Mouse (Mus musculus) CH12.LX (cell line): ENCODE data around the gene Olfr992. TPM values are rescaled to one million over a fixed set of nuclear protein-coding genes. Genes with fewer than 3 reads are reported as not detected.

ENCODE experiments used
- DNase-seq: peaks from one replicate; pipeline ENCODE4 v3.0.0-alpha.2; 2013; ENCODE audit errors: extremely low read depth
- H3K27ac ChIP-seq: 2 replicates; pipeline ENCODE4 v1.5.1; 2012; ENCODE audit warnings: low read depth, mild to moderate bottlenecking, control low read depth, moderate library complexity; ENCODE audit not compliant: insufficient read depth
- H3K27me3 ChIP-seq: replicated peaks from 2 replicates; pipeline ENCODE3; 2012; ENCODE audit warnings: inconsistent platforms
- H3K36me3 ChIP-seq, 2 experiments: replicated peaks in 1 of 2; 2 replicates each; pipeline versions ENCODE3 to v1.6.1; 2012; ENCODE audit warnings: inconsistent platforms in 1 of 2, low read length in 1 of 2, mild to moderate bottlenecking in 1 of 2, mixed read lengths in 1 of 2, moderate library complexity in 1 of 2; ENCODE audit not compliant: control insufficient read depth in 1 of 2, insufficient read depth in 1 of 2
- H3K4me1 ChIP-seq, 2 experiments: 2 replicates each; pipeline ENCODE4 v1.6.1; 2012; ENCODE audit warnings: inconsistent platforms in 1 of 2, moderate library complexity in 1 of 2; ENCODE audit not compliant: insufficient read depth in 2 of 2, control insufficient read depth in 1 of 2
- H3K4me2 ChIP-seq: 2 replicates; pipeline ENCODE4 v1.6.1; 2012; ENCODE audit warnings: low read depth, mild to moderate bottlenecking, control low read depth; ENCODE audit not compliant: poor library complexity, insufficient read depth, severe bottlenecking
- H3K4me3 ChIP-seq, 3 experiments: fragments of 150-350 bp in 1 of 3; sonication (generic) in 1 of 3; replicated peaks in 1 of 3; 2 replicates each; pipeline versions ENCODE3 to v1.5.1; 2011 to 2012; ENCODE audit warnings: low read depth in 2 of 3, low read length in 2 of 3, mild to moderate bottlenecking in 2 of 3, moderate library complexity in 2 of 3, control low read depth in 1 of 3, improper control_type of control experiment in 1 of 3, inconsistent platforms in 1 of 3, mixed read lengths in 1 of 3; ENCODE audit not compliant: poor library complexity in 1 of 3
- H3K79me2 ChIP-seq: replicated peaks from 2 replicates; pipeline ENCODE4 v1.6.1; 2012; ENCODE audit warnings: mild to moderate bottlenecking, moderate library complexity; ENCODE audit not compliant: control insufficient read depth, poor library complexity, insufficient read depth, severe bottlenecking; ENCODE audit errors: extremely low read depth
- H3K9ac ChIP-seq: 2 replicates; pipeline ENCODE4 v1.6.1; 2012; ENCODE audit warnings: low read depth, mild to moderate bottlenecking, control low read depth, moderate library complexity; ENCODE audit not compliant: insufficient read depth
- H3K9me3 ChIP-seq: replicated peaks from 2 replicates; pipeline ENCODE3; 2012; ENCODE audit warnings: low read length, inconsistent platforms, mixed read lengths
- CHD1 ChIP-seq: IDR thresholded peaks from 2 replicates; pipeline ENCODE4 v1.6.1; 2012; ENCODE audit warnings: low read depth, low read length, improper control_type of control experiment, inconsistent platforms
- CHD2 ChIP-seq: IDR thresholded peaks from 2 replicates; pipeline ENCODE4 v1.6.1; 2011; ENCODE audit warnings: low read length, improper control_type of control experiment
- CTCF ChIP-seq, 2 experiments: IDR thresholded peaks in 1 of 2; conservative IDR thresholded peaks in 1 of 2; 2 replicates each; pipeline ENCODE4 v1.5.1; 2011 to 2012; ENCODE audit warnings: low read depth in 2 of 2, low read length in 2 of 2, improper control_type of control experiment in 1 of 2, inconsistent platforms in 1 of 2, mild to moderate bottlenecking in 1 of 2, moderate library complexity in 1 of 2
- EP300 ChIP-seq: IDR thresholded peaks from 2 replicates; pipeline ENCODE4 v1.6.1; 2011; ENCODE audit warnings: low read length, improper control_type of control experiment
- IRF4 ChIP-seq: IDR thresholded peaks from 2 replicates; pipeline ENCODE4 v1.6.1; 2014; ENCODE audit warnings: low read depth, mild to moderate bottlenecking, inconsistent platforms, low read length, improper control_type of control experiment
- JUN ChIP-seq: IDR thresholded peaks from 2 replicates; pipeline ENCODE4 v1.6.1; 2011; ENCODE audit warnings: low read depth, mild to moderate bottlenecking, low read length, improper control_type of control experiment, moderate library complexity; ENCODE audit not compliant: insufficient read depth
- KAT2A ChIP-seq: IDR thresholded peaks from 2 replicates; pipeline ENCODE4 v1.6.1; 2012; ENCODE audit warnings: low read length, improper control_type of control experiment, inconsistent platforms; ENCODE audit not compliant: insufficient replicate concordance
- MAX ChIP-seq: IDR thresholded peaks from 2 replicates; pipeline ENCODE4 v1.6.1; 2011; ENCODE audit warnings: low read length, improper control_type of control experiment
- MAZ ChIP-seq: IDR thresholded peaks from 2 replicates; pipeline ENCODE4 v1.6.1; 2012; ENCODE audit warnings: low read depth, mild to moderate bottlenecking, inconsistent platforms, low read length, improper control_type of control experiment, moderate library complexity
- MEF2A ChIP-seq: IDR thresholded peaks from 2 replicates; pipeline ENCODE4 v1.6.1; 2014; ENCODE audit warnings: low read depth, mild to moderate bottlenecking, inconsistent platforms, low read length, improper control_type of control experiment, borderline replicate concordance
- MYC ChIP-seq: IDR thresholded peaks from 2 replicates; pipeline ENCODE4 v1.6.1; 2011; ENCODE audit warnings: low read depth, mild to moderate bottlenecking, improper control_type of control experiment, low read length
- NELFE ChIP-seq: IDR thresholded peaks from 2 replicates; pipeline ENCODE4 v1.6.1; 2011; ENCODE audit warnings: low read depth, low read length, improper control_type of control experiment
- PAX5 ChIP-seq: IDR thresholded peaks from 2 replicates; pipeline ENCODE4 v1.6.1; 2012; ENCODE audit warnings: low read length, inconsistent platforms, mixed read lengths
- POLR2A ChIP-seq: IDR thresholded peaks from 2 replicates; pipeline ENCODE4 v1.6.1; 2011; ENCODE audit warnings: low read depth, mild to moderate bottlenecking, improper control_type of control experiment, low read length
- RCOR1 ChIP-seq: conservative IDR thresholded peaks from 2 replicates; pipeline ENCODE4 v1.6.1; 2012; ENCODE audit warnings: low read depth, mild to moderate bottlenecking, inconsistent platforms, low read length, improper control_type of control experiment
- SIN3A ChIP-seq: IDR thresholded peaks from 2 replicates; pipeline ENCODE4 v1.6.1; 2012; ENCODE audit warnings: low read length, improper control_type of control experiment, inconsistent platforms
- SMC3 ChIP-seq: IDR thresholded peaks from 2 replicates; pipeline ENCODE4 v1.6.1; 2011; ENCODE audit warnings: low read depth, low read length, improper control_type of control experiment
- TBP ChIP-seq: conservative IDR thresholded peaks from 2 replicates; pipeline ENCODE4 v1.6.1; 2011; ENCODE audit warnings: low read depth, low read length, improper control_type of control experiment
- TCF12 ChIP-seq: IDR thresholded peaks from 2 replicates; pipeline ENCODE4 v1.6.1; 2014; ENCODE audit warnings: low read depth, mild to moderate bottlenecking, inconsistent platforms, low read length, improper control_type of control experiment
- USF1 ChIP-seq: IDR thresholded peaks from 2 replicates; pipeline ENCODE4 v1.6.1; 2014; ENCODE audit warnings: low read depth, mild to moderate bottlenecking, inconsistent platforms, low read length, improper control_type of control experiment
- USF2 ChIP-seq: conservative IDR thresholded peaks from 2 replicates; pipeline ENCODE4 v1.6.1; 2011; ENCODE audit warnings: low read depth, low read length, improper control_type of control experiment
- ZMIZ1 ChIP-seq: IDR thresholded peaks from 2 replicates; pipeline ENCODE4 v1.6.1; 2012; ENCODE audit warnings: low read depth, mild to moderate bottlenecking, inconsistent platforms, low read length, improper control_type of control experiment
- ZNF384 ChIP-seq: IDR thresholded peaks from 2 replicates; pipeline ENCODE4 v1.6.1; 2012; ENCODE audit warnings: low read depth, low read length, improper control_type of control experiment, inconsistent platforms
- dilution Hi-C: fragments of 300-500 bp; cut with MboI; formaldehyde crosslinking; loops from 2 replicates; pipeline ENCODE4 v1.14.3; 2020; ENCODE audit warnings: low sequenced_read_pairs; ENCODE audit not compliant: extremely low pct_unique_long_range_greater_than_20kb, extremely low pct_ligation_motif_present
- in situ Hi-C: fragments of 300-500 bp; cut with MboI; formaldehyde crosslinking; loops from 3 replicates; pipeline ENCODE4 v1.14.3; 2019; ENCODE audit warnings: low sequenced_read_pairs, low pct_ligation_motif_present, low pct_unique_long_range_greater_than_20kb, mixed read lengths
- polyA plus RNA-seq: library from polyadenylated mRNA; unstranded; fragments of >175 nt; gene quantifications from 2 replicates; pipeline ENCODE4 v1.2.1, GENCODE M21; 2012; ENCODE audit warnings: low read depth; ENCODE audit not compliant: insufficient read length
- total RNA-seq, 2 experiments: library from RNA; depleted of rRNA; stranded (reverse); fragments of 300-350 nt in 1 of 2; fragments of >200 nt in 1 of 2; gene quantifications; 2 replicates each; pipeline ENCODE4 v1.2.3; 2012 to 2014

Gene Olfr992
- total RNA-seq (2012; rRNA removed) = not detected in 2 replicates
- total RNA-seq (2014; rRNA removed) = not detected in 2 replicates
- not detected in 2 replicates for polyA plus RNA-seq

- Histone ChIP-seq H3K9ac (no peak within 1 kb of the TSS), H3K4me3 (no peak within 1 kb of the TSS), H3K79me2 (no peaks in the 10 kb centered on the region), H3K27me3 (peaks cover 2% of the 10 kb centered on the region), H3K36me3 (no peaks in the 10 kb centered on the region), H3K4me2 (peak within 1 kb of the TSS; percentile 61; the same call in 1 of the 2 replicates), H3K9me3 (no peaks in the 10 kb centered on the region), H3K27ac (no peak within 1 kb of the TSS), H3K4me1 (no peaks in the 10 kb centered on the region)
- TF ChIP-seq EP300 (no peak), IRF4 (no peak), ZMIZ1 (no peak), USF2 (no peak), TCF12 (no peak), POLR2A (no peak), CTCF (conservative IDR thresholded peaks at IDR 0.05 in 1 of 2, IDR thresholded peaks at IDR 0.05 in 1 of 2; ENCODE audit: low read depth in 2 of 2, low read length in 2 of 2) (no peak), SMC3 (no peak), MEF2A (no peak), MYC (no peak)
- dilution Hi-C loops (no loop called here), in situ Hi-C loops (no loop called here)
- DNase-seq = no peak
Observed at GRCm38 (mm10) chr2:85409369-85409768, at the start of gene Olfr992. Gene Olfr992 (minus strand): TSS chr2:85409469.

DNA sequence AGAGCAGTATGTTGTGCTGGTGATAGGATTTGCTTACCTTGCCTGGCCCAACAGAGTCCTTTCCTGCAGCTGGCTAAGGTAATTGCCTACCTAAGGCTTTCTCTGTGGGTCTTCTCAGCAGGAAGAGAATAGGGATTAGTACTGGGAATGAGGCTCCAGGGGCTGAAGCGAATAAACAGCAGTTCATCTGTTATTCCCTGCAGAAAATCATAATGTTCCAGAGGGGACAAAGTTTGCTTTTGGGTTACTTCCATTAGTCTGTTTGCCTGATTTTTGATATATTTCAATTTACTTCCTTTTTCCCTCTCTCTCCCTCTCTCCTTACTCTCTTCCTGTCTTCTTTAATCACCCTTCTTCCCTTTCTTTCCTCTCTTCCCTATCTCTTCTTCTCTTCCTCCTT is 34.3 kb upstream of the Olfr992 start, which contains the start of gene Olfr995:
Olfr995 (minus strand) TSS at position 101 of the 400 bp plus-strand sequence.
- TF ChIP-seq SIN3A = no peak
- TF ChIP-seq ZNF384 = no peak
- no peak for TF ChIP-seq EP300
- no peak for TF ChIP-seq CHD1
- TF ChIP-seq MAZ = no peak
- TF ChIP-seq TBP = no peak
- no peak for TF ChIP-seq CHD2
- TF ChIP-seq USF2 = no peak
- TF ChIP-seq JUN = no peak
- TF ChIP-seq NELFE = no peak
- no peak for TF ChIP-seq PAX5
- TF ChIP-seq MYC = no peak
- TF ChIP-seq RCOR1 = no peak
- TF ChIP-seq KAT2A = no peak
- no peak for TF ChIP-seq MAX
- no peak for TF ChIP-seq USF1
- TF ChIP-seq, all 38 proteins: peak for 0
- H3K4me3 ChIP-seq = no peak within 1 kb of the TSS
- no peak within 1 kb of the TSS for H3K9ac ChIP-seq
- in situ Hi-C loops (no loop called here), dilution Hi-C loops (no loop called here)
- peaks cover 5% of the 10 kb centered on the region for H3K27me3 ChIP-seq
- no peak within 1 kb of the TSS for H3K27ac ChIP-seq
- H3K36me3 ChIP-seq = no peaks in the 10 kb centered on the region
- no peaks in the 10 kb centered on the region for H3K9me3 ChIP-seq
- no peaks in the 10 kb centered on the region for H3K4me1 ChIP-seq
- no peak within 1 kb of the TSS for H3K4me2 ChIP-seq
- no peak for DNase-seq
- H3K79me2 ChIP-seq = no peaks in the 10 kb centered on the region
